Mouse (Mus musculus): ENCODE measurements around the gene Tmem101. TPM values are rescaled to one million over a fixed set of nuclear protein-coding genes. Genes with fewer than 3 reads are reported as not detected.

Gene Tmem101
- polyA plus RNA-seq (2015; fragmentation: Nextera tagmentation; extraction: Ambion mirVana), result 9.6 and 12.0 TPM in 2 replicates

GRCm38 (mm10) chr11:102156039-102156785 is at the start of gene Tmem101:
Gene Tmem101 (minus strand): TSS chr11:102156404.
- peaks cover 22% of the 10 kb centered on the region for H3K4me1 ChIP-seq (replicated peaks)
- H3K4me3 ChIP-seq (replicated peaks), result peak within 1 kb of the TSS; percentile 76
- peak within 1 kb of the TSS; percentile 73 for H3K27ac ChIP-seq (replicated peaks)
- peak; percentile 79 for ATAC-seq (ENCODE audit: insufficient read depth)
- under 1% methylated on average over 37 of the region's 37 CpGs for WGBS (ENCODE audit: insufficient replicate concordance)
- H3K36me3 ChIP-seq (replicated peaks), result peaks cover 28% of the 10 kb centered on the region
- peak within 1 kb of the TSS; percentile 73 for H3K9ac ChIP-seq
- no peaks in the 10 kb centered on the region for H3K9me3 ChIP-seq (replicated peaks)
- peak within 1 kb of the TSS; percentile 87 for H3K4me2 ChIP-seq
- no peaks in the 10 kb centered on the region for H3K27me3 ChIP-seq

- Histone ChIP-seq H3K9me3 (replicated peaks) (no peaks in the 10 kb centered on the region), H3K4me3 (replicated peaks) (no peak overlapping the region), H3K9ac (no peak overlapping the region), H3K36me3 (replicated peaks) (peaks cover 75% of the 10 kb centered on the region), H3K4me1 (replicated peaks) (peaks cover under 1% of the 10 kb centered on the region), H3K4me2 (no peak overlapping the region), H3K27me3 (no peaks in the 10 kb centered on the region), H3K27ac (replicated peaks) (no peak overlapping the region)
- 77% methylated on average over 12 of the region's 12 CpGs for WGBS (ENCODE audit: insufficient replicate concordance)
- ATAC-seq (ENCODE audit: insufficient read depth), result no peak
Measured at GRCm38 (mm10) chr11:102201408-102201821, 45.2 kb upstream of the Tmem101 start.

GRCm38 (mm10) chr11:102199856-102200255 is 43.7 kb upstream of the Tmem101 start:
- H3K4me2 ChIP-seq, result no peak overlapping the region
- peaks cover 77% of the 10 kb centered on the region for H3K36me3 ChIP-seq (replicated peaks)
- no peak overlapping the region for H3K27ac ChIP-seq (replicated peaks)
- no peak for ATAC-seq (ENCODE audit: insufficient read depth)
- peaks cover 16% of the 10 kb centered on the region for H3K4me1 ChIP-seq (replicated peaks)
- 65% methylated on average over 9 of the region's 9 CpGs for WGBS (ENCODE audit: insufficient replicate concordance)
- no peak overlapping the region for H3K9ac ChIP-seq
- H3K27me3 ChIP-seq, result no peaks in the 10 kb centered on the region
- H3K9me3 ChIP-seq (replicated peaks), result no peaks in the 10 kb centered on the region
- H3K4me3 ChIP-seq (replicated peaks), result no peak overlapping the region

- Histone ChIP-seq H3K4me3 (replicated peaks) (no peak overlapping the region), H3K9ac (no peak overlapping the region), H3K27ac (replicated peaks) (no peak overlapping the region), H3K4me1 (replicated peaks) (peaks cover 16% of the 10 kb centered on the region), H3K9me3 (replicated peaks) (no peaks in the 10 kb centered on the region), H3K36me3 (replicated peaks) (peaks cover 74% of the 10 kb centered on the region), H3K27me3 (no peaks in the 10 kb centered on the region), H3K4me2 (no peak overlapping the region)
- 49% methylated on average over 6 of the region's 6 CpGs for whole genome bisulfite sequencing (ENCODE audit: insufficient replicate concordance)
- ATAC-seq (ENCODE audit: insufficient read depth), result no peak
Measured at GRCm38 (mm10) chr11:102198245-102198644, 42.0 kb upstream of the Tmem101 start.

- WGBS (ENCODE audit: insufficient replicate concordance), result 58% methylated on average over 21 of the region's 21 CpGs
- Histone ChIP-seq H3K4me2 (no peak overlapping the region), H3K9me3 (replicated peaks) (no peaks in the 10 kb centered on the region), H3K9ac (no peak overlapping the region), H3K4me3 (replicated peaks) (no peak overlapping the region), H3K27ac (replicated peaks) (no peak overlapping the region), H3K4me1 (replicated peaks) (peaks cover 19% of the 10 kb centered on the region), H3K36me3 (replicated peaks) (peaks cover 66% of the 10 kb centered on the region), H3K27me3 (no peaks in the 10 kb centered on the region)
- peak; percentile 66 for ATAC-seq (ENCODE audit: insufficient read depth)
Measured at GRCm38 (mm10) chr11:102196018-102196797, 40.0 kb upstream of the Tmem101 start.

GRCm38 (mm10) chr11:102193657-102194440 is 37.6 kb upstream of the Tmem101 start:
- no peak for ATAC-seq (ENCODE audit: insufficient read depth)
- no peaks in the 10 kb centered on the region for H3K9me3 ChIP-seq (replicated peaks)
- WGBS (ENCODE audit: insufficient replicate concordance), result 70% methylated on average over 9 of the region's 9 CpGs
- no peak overlapping the region for H3K4me2 ChIP-seq
- no peaks in the 10 kb centered on the region for H3K27me3 ChIP-seq
- H3K36me3 ChIP-seq (replicated peaks), result peaks cover 48% of the 10 kb centered on the region
- H3K4me3 ChIP-seq (replicated peaks), result no peak overlapping the region
- peaks cover 42% of the 10 kb centered on the region for H3K4me1 ChIP-seq (replicated peaks)
- H3K27ac ChIP-seq (replicated peaks), result no peak overlapping the region
- H3K9ac ChIP-seq, result no peak overlapping the region

- no peaks in the 10 kb centered on the region for H3K9me3 ChIP-seq (replicated peaks)
- ATAC-seq (ENCODE audit: insufficient read depth), result no peak
- peaks cover 21% of the 10 kb centered on the region for H3K36me3 ChIP-seq (replicated peaks)
- H3K27ac ChIP-seq (replicated peaks), result peak overlapping the region; percentile 45
- H3K27me3 ChIP-seq, result no peaks in the 10 kb centered on the region
- H3K4me2 ChIP-seq, result peak overlapping the region; percentile 91
- peak overlapping the region; percentile 3; the same call in 1 of the 2 replicates for H3K9ac ChIP-seq
- peaks cover 38% of the 10 kb centered on the region for H3K4me1 ChIP-seq (replicated peaks)
- H3K4me3 ChIP-seq (replicated peaks), result peak overlapping the region; percentile 64
- 12% methylated on average over 4 of the region's 4 CpGs for whole genome bisulfite sequencing (ENCODE audit: insufficient replicate concordance)
Measured at GRCm38 (mm10) chr11:102190848-102191247, 34.6 kb upstream of the Tmem101 start.

- peak; percentile 53 for ATAC-seq (ENCODE audit: insufficient read depth)
- H3K4me3 ChIP-seq (replicated peaks), result peak within 1 kb of the TSS; percentile 64
- H3K36me3 ChIP-seq (replicated peaks), result peaks cover 12% of the 10 kb centered on the region; the same call in 1 of the 2 replicates
- peak within 1 kb of the TSS; percentile 91 for H3K4me2 ChIP-seq
- H3K4me1 ChIP-seq (replicated peaks), result peaks cover 28% of the 10 kb centered on the region
- H3K9ac ChIP-seq, result peak within 1 kb of the TSS; percentile 53
- under 1% methylated on average over 50 of the region's 50 CpGs for WGBS (ENCODE audit: insufficient replicate concordance)
- H3K27ac ChIP-seq (replicated peaks), result peak within 1 kb of the TSS; percentile 64
- H3K9me3 ChIP-seq (replicated peaks), result no peaks in the 10 kb centered on the region
- no peaks in the 10 kb centered on the region for H3K27me3 ChIP-seq
Measured at GRCm38 (mm10) chr11:102189461-102190436, 33.5 kb upstream of the Tmem101 start, which contains the start of gene G6pc3. Gene G6pc3 (plus strand): TSS chr11:102189620.

GRCm38 (mm10) chr11:102188980-102189379 is 32.8 kb upstream of the Tmem101 start:
- Histone ChIP-seq H3K36me3 (replicated peaks) (peaks cover 9% of the 10 kb centered on the region; the same call in 1 of the 2 replicates), H3K9me3 (replicated peaks) (no peaks in the 10 kb centered on the region), H3K4me1 (replicated peaks) (peaks cover 35% of the 10 kb centered on the region), H3K27me3 (no peaks in the 10 kb centered on the region), H3K27ac (replicated peaks) (peak overlapping the region; percentile 46; the same call in 1 of the 2 replicates), H3K9ac (peak overlapping the region; percentile 53; the same call in 1 of the 2 replicates), H3K4me3 (replicated peaks) (peak overlapping the region; percentile 64), H3K4me2 (peak overlapping the region; percentile 91)
- no peak for ATAC-seq (ENCODE audit: insufficient read depth)
- WGBS (ENCODE audit: insufficient replicate concordance), result 47% methylated on average over 6 of the region's 6 CpGs

GRCm38 (mm10) chr11:102186235-102186634 is 30.0 kb upstream of the Tmem101 start:
- 69% methylated on average over 1 of the region's 1 CpGs for WGBS (ENCODE audit: insufficient replicate concordance)
- Histone ChIP-seq H3K4me1 (replicated peaks) (peaks cover 53% of the 10 kb centered on the region), H3K27me3 (no peaks in the 10 kb centered on the region), H3K27ac (replicated peaks) (no peak overlapping the region), H3K4me3 (replicated peaks) (no peak overlapping the region), H3K4me2 (no peak overlapping the region), H3K9ac (no peak overlapping the region), H3K9me3 (replicated peaks) (no peaks in the 10 kb centered on the region), H3K36me3 (replicated peaks) (peaks cover 15% of the 10 kb centered on the region)
- no peak for ATAC-seq (ENCODE audit: insufficient read depth)
